Mouse (Mus musculus) C3H10T1/2 (cell line): Measurements from ENCODE around the gene Plxnc1. TPM values are rescaled to one million over a fixed set of nuclear protein-coding genes. Genes with fewer than 3 reads are reported as not detected.

Experiments
- polyA plus RNA-seq, 2 experiments: library from polyadenylated mRNA; unstranded; fragments of >200 nt; fragmentation: generic; extraction: Trizol; gene quantifications; one replicate each; pipeline ENCODE4 v1.2.1; 2012; ENCODE audit warnings: missing spikeins in 2 of 2

Gene Plxnc1
- under 1 TPM in 1 of 2 experiments, not detected in 1; 0.04 TPM for polyA plus RNA-seq

DNA sequence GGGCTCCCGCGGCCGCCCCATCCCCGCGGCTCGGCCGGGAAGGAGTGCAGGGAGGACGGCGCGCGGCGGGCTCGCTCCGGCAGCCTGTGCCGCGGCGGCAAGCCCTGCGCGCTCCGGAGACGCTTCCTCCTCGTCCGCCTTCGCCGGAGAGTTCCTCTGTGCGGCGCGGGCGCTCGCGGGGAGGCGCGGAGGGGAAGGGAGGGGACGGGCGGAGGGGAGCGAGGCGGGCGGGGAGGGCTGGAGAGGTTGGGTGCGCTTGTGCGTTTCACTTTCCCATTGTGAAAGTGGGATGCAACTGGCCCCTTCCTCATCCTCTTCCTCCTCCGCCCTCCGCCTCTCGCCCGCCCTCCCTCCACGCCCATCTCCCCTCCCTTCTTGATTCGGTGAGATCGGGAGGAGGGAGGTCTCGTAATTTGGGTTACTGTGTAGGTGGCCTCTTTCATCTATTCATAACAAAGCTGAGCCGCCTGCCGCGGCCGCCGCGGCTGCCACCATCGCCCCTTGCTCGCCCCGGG is at the start of gene Plxnc1:
TSS of gene Plxnc1 (minus strand) at position 145 of the 515 bp plus-strand sequence.

